17 mouse cellular contexts compared by ENCODE assay signal in genomic region chr4:87446856-87447255, GRCm38 (mm10).
"Had no signal": no experiment of that assay in that cellular context is flagged by ENCODE, and none has a peak within 500 bp of the region (broad histone marks: within the 10 kb centered on the region; RNA-seq: fewer than 3 reads in every experiment).

No protein-coding gene starts in this region.

- DNase-seq: kidney, adult 11 months; kidney, postnatal 25 days; layer of hippocampus, adult 9-11 months; liver; lung, adult 2 months; lung, postnatal 36 days; retina, postnatal 1 day; right cerebral cortex, postnatal 14 days; thymus, adult 2 months; thymus, postnatal 25 days had no signal

- H3K36me3 ChIP-seq: kidney, embryonic 15.5 days; limb, embryonic 12.5 days; neural tube, embryonic 13.5 days; stomach, embryonic 15.5 days had no signal

- H3K9me3 ChIP-seq: kidney, embryonic 15.5 days; limb, embryonic 12.5 days; neural tube, embryonic 13.5 days; stomach, embryonic 15.5 days had no signal

- H3K27me3 ChIP-seq: kidney, embryonic 15.5 days; limb, embryonic 12.5 days; neural tube, embryonic 13.5 days; stomach, embryonic 15.5 days had no signal

- H3K9ac ChIP-seq: kidney, embryonic 15.5 days; limb, embryonic 12.5 days; liver, embryonic 14.5 days; neural tube, embryonic 13.5 days; stomach, embryonic 15.5 days had no signal

- ATAC-seq: lung, postnatal 0 days had no signal

- H3K4me2 ChIP-seq: kidney, embryonic 15.5 days; limb, embryonic 12.5 days; midbrain, embryonic 11.5 days; neural tube, embryonic 13.5 days; stomach, embryonic 15.5 days had no signal

- H3K27ac ChIP-seq: kidney, embryonic 15.5 days; limb, embryonic 12.5 days; liver, embryonic 14.5 days; neural tube, embryonic 13.5 days; stomach, embryonic 15.5 days had no signal

- H3K4me3 ChIP-seq: kidney, embryonic 15.5 days; limb, embryonic 12.5 days; neural tube, embryonic 13.5 days; stomach, embryonic 15.5 days had no signal
